Mouse (Mus musculus) olfactory bulb, adult 2 months (tissue): ENCODE data around the gene Fgfr2.

Experiments
- CTCF ChIP-seq: fragments of 200-500 bp; IDR thresholded peaks from 2 replicates; pipeline ENCODE4 v1.5.1; 2012; ENCODE audit warnings: low read depth, mild to moderate bottlenecking, low read length, moderate library complexity; ENCODE audit not compliant: insufficient read depth
- POLR2A ChIP-seq: fragments of 200-500 bp; IDR thresholded peaks from 2 replicates; pipeline ENCODE4 v1.6.1; 2012; ENCODE audit warnings: mild to moderate bottlenecking, low read depth, low read length, moderate library complexity; ENCODE audit not compliant: insufficient read depth

DNA sequence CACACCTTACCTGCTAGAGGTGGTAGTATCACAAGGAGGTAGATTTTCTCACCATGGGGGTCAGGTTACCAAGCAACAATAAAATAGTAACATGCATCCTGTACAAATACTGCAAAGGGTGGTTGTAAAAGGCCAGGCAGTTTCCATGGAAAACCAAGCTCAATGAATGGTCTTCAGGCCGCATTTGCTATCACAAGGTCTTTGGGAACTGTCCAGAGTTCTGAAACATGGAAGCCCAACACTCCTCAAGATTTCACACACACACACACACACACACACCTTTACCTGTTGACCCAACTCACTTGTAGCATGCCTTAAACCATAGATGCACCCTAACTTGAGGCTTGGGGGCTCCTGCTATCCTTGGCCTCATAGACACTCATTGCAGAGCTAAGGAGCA is 1878.2 kb downstream of the Fgfr2 start:
- TF ChIP-seq POLR2A (no peak), CTCF (no peak)
